Mouse (Mus musculus): ENCODE data around the gene Lrpap1. TPM values are rescaled to one million over a fixed set of nuclear protein-coding genes. Genes with fewer than 3 reads are reported as not detected.

Lrpap1 gene
- polyA plus RNA-seq (2012), result 36.0 and 49.8 TPM in 2 replicates

GRCm38 (mm10) chr5:35104960-35105921, at the start of gene Lrpap1:
TSS of gene Lrpap1 (minus strand) at chr5:35105766.

GRCm38 (mm10) chr5:35056604-35057432, 48.7 kb downstream of the Lrpap1 start, which contains the start of gene Dok7:
TSS of gene Dok7 (plus strand) at chr5:35056766.

Other genes with a start within 250 kb of the Lrpap1 start
- gene Msantd1, start 197.8 kb downstream of the Lrpap1 start, polyA plus RNA-seq (2012), result 1.5 and 4.3 TPM in 2 replicates
- 20.8 and 29.4 TPM in 2 replicates for gene Rgs12, start 156.3 kb downstream of the Lrpap1 start, polyA plus RNA-seq (2012)
- gene Hgfac, start 64.3 kb downstream of the Lrpap1 start, polyA plus RNA-seq (2012), result 0.37 and 0.67 TPM in 2 replicates
- 0.57 and 0.63 TPM in 2 replicates for gene Dok7, start 49.0 kb downstream of the Lrpap1 start, polyA plus RNA-seq (2012)
- gene Adra2c, start 172.6 kb upstream of the Lrpap1 start, polyA plus RNA-seq (2012), result 0.03 TPM in 1 of 2 replicates, not detected in the other